Mouse (Mus musculus): Measurements from ENCODE around the gene Bcl11a. TPM values are rescaled to one million over a fixed set of nuclear protein-coding genes. Genes with fewer than 3 reads are reported as not detected.

Bcl11a gene
- polyA plus RNA-seq, 1 experiment from 2014 or later, result 26.4 TPM

- Histone ChIP-seq H3K27me3 (replicated peaks; ENCODE audit: control insufficient read depth, insufficient read depth, low read length) (no peaks in the 10 kb centered on the region), H3K27ac (replicated peaks; ENCODE audit: low read depth, low read length) (no peak overlapping the region), H3K9ac (ENCODE audit: low read depth, low read length) (no peak overlapping the region), H3K9me3 (ENCODE audit: control insufficient read depth, low read length) (no peaks in the 10 kb centered on the region), H3K36me3 (ENCODE audit: control insufficient read depth, insufficient read depth, low read length) (0 out of 2 replicates have a peak, but pooled peaks cover 4% of the 10 kb centered on the region), H3K4me3 (ENCODE audit: low read depth, low read length) (no peak overlapping the region), H3K4me2 (ENCODE audit: low read depth, low read length) (no peak overlapping the region), H3K4me1 (ENCODE audit: control insufficient read depth, insufficient read depth, low read length) (peaks cover 32% of the 10 kb centered on the region)
- DNase-seq (ENCODE audit: low spot score) (no peak), ATAC-seq (ENCODE audit: low read depth) (no peak)
- whole genome bisulfite sequencing, result 82% methylated on average over 12 of the region's 12 CpGs
Observed at GRCm38 (mm10) chr11:24115017-24115752, 37.3 kb downstream of the Bcl11a start.

DNA sequence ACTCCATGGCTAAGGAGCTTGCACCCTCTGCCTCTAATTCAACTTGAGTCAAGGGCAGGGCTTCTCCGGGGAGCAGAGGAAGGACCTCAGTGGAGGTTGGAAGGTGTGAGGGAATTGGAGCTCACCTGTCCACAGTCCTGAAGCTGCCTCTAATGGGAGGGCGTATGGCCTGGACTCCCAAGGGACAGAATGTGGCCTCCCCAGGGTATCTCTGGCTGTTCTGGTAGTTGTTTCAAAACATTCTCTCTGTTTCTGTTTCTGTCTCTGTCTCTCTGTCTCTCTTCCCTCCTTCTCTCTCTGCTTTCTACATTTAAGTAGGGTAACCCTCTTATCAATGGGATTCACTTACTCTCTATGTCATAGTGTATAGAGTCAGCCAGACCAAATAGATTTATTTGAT is 38.2 kb downstream of the Bcl11a start:
- no peak for ATAC-seq (ENCODE audit: low read depth)
- Histone ChIP-seq H3K27me3 (replicated peaks; ENCODE audit: control insufficient read depth, insufficient read depth, low read length) (no peaks in the 10 kb centered on the region), H3K4me1 (ENCODE audit: control insufficient read depth, insufficient read depth, low read length) (peaks cover 29% of the 10 kb centered on the region)

DNA sequence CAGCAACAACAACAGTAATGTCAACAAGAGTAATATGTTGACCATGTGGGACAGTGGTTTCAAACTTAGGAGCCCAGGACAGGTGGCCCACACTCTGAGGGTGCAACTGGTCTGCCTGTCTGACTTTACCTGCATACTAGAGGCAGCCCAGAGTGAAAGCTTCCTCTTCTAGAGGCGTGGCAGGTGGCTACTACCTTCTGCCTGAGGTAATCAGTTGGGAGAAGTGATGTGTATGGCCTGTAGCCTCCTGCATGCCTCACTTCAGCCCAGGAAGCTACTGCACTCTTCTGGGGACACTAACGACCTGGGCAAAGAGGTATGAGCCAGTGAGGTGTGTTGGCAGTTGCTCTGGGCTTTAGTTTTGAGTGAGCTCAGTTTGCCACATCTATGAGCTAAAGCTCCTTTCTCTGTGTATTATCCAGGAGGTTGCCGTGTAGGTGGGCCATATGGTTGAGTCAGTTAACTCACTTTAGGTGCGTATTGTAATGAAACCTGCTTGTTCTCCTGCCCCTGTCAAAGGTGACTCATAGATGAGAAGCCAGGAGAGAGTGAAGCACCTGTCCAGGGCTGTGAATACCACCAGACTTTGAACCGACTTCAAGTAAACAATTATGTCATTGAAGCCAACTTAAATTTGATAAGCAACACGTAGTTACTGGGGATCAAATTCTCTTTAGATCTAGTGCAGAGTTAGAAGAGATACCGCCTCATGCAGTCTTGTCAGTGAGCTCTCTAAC is 38.9 kb downstream of the Bcl11a start:
- no peak overlapping the region for H3K27ac ChIP-seq (replicated peaks; ENCODE audit: low read depth, low read length)
- H3K9me3 ChIP-seq (ENCODE audit: control insufficient read depth, low read length), result no peaks in the 10 kb centered on the region
- DNase-seq (ENCODE audit: low spot score) (no peak), ATAC-seq (ENCODE audit: low read depth) (no peak)
- no peak overlapping the region for H3K9ac ChIP-seq (ENCODE audit: low read depth, low read length)
- no peak overlapping the region for H3K4me2 ChIP-seq (ENCODE audit: low read depth, low read length)
- H3K4me3 ChIP-seq (ENCODE audit: low read depth, low read length), result no peak overlapping the region
- peaks cover 29% of the 10 kb centered on the region for H3K4me1 ChIP-seq (ENCODE audit: control insufficient read depth, insufficient read depth, low read length)
- 0 out of 2 replicates have a peak, but pooled peaks cover 4% of the 10 kb centered on the region for H3K36me3 ChIP-seq (ENCODE audit: control insufficient read depth, insufficient read depth, low read length)
- no peaks in the 10 kb centered on the region for H3K27me3 ChIP-seq (replicated peaks; ENCODE audit: control insufficient read depth, insufficient read depth, low read length)
- 80% methylated on average over 7 of the region's 7 CpGs for WGBS

More for the DNA sequence above, 38.2 kb downstream of the Bcl11a start:
- DNase-seq (ENCODE audit: low spot score), result no peak
- Histone ChIP-seq H3K27ac (replicated peaks; ENCODE audit: low read depth, low read length) (no peak overlapping the region), H3K4me2 (ENCODE audit: low read depth, low read length) (no peak overlapping the region), H3K4me3 (ENCODE audit: low read depth, low read length) (no peak overlapping the region), H3K9ac (ENCODE audit: low read depth, low read length) (no peak overlapping the region), H3K36me3 (ENCODE audit: control insufficient read depth, insufficient read depth, low read length) (0 out of 2 replicates have a peak, but pooled peaks cover 4% of the 10 kb centered on the region), H3K9me3 (ENCODE audit: control insufficient read depth, low read length) (no peaks in the 10 kb centered on the region)
- WGBS, result 87% methylated on average over 2 of the region's 2 CpGs

- no peak for ATAC-seq (ENCODE audit: low read depth)
- H3K9me3 ChIP-seq (ENCODE audit: control insufficient read depth, low read length), result no peaks in the 10 kb centered on the region
- H3K9ac ChIP-seq (ENCODE audit: low read depth, low read length), result no peak overlapping the region
- no peaks in the 10 kb centered on the region for H3K36me3 ChIP-seq (ENCODE audit: control insufficient read depth, insufficient read depth, low read length)
- H3K4me1 ChIP-seq (ENCODE audit: control insufficient read depth, insufficient read depth, low read length), result peaks cover 29% of the 10 kb centered on the region
- 78% methylated on average over 9 of the region's 9 CpGs for WGBS
- H3K27me3 ChIP-seq (replicated peaks; ENCODE audit: control insufficient read depth, insufficient read depth, low read length), result no peaks in the 10 kb centered on the region
- H3K4me2 ChIP-seq (ENCODE audit: low read depth, low read length), result no peak overlapping the region
- no peak overlapping the region for H3K27ac ChIP-seq (replicated peaks; ENCODE audit: low read depth, low read length)
- no peak overlapping the region for H3K4me3 ChIP-seq (ENCODE audit: low read depth, low read length)
- no peak for DNase-seq (ENCODE audit: low spot score)
Observed at GRCm38 (mm10) chr11:24121136-24121535, 43.3 kb downstream of the Bcl11a start.

DNA sequence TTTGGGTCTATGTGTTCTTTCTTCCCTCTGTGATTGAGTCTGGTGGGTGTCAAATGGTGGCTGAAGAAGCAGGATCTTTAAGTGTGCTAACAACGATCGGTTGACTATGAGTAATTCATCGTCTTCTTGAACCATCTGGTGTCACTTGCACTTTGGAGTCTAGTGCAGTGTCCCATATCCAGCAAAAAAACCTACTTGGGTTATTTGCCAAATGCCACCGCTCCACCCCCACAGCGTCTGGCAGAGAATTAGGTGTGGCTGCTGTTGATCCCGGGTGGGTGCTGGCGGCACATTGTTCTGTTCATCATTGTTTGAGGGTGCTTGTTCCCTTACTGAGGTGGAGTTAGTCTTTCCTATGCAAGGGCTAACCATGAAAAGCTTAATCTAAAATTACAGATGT is 45.0 kb downstream of the Bcl11a start:
- Histone ChIP-seq H3K9ac (ENCODE audit: low read depth, low read length) (no peak overlapping the region), H3K27me3 (replicated peaks; ENCODE audit: control insufficient read depth, insufficient read depth, low read length) (no peaks in the 10 kb centered on the region), H3K36me3 (ENCODE audit: control insufficient read depth, insufficient read depth, low read length) (no peaks in the 10 kb centered on the region; the same call in 1 of the 2 replicates), H3K4me1 (ENCODE audit: control insufficient read depth, insufficient read depth, low read length) (peaks cover 29% of the 10 kb centered on the region), H3K4me3 (ENCODE audit: low read depth, low read length) (no peak overlapping the region), H3K27ac (replicated peaks; ENCODE audit: low read depth, low read length) (no peak overlapping the region), H3K9me3 (ENCODE audit: control insufficient read depth, low read length) (no peaks in the 10 kb centered on the region), H3K4me2 (ENCODE audit: low read depth, low read length) (no peak overlapping the region)
- WGBS, result 84% methylated on average over 7 of the region's 7 CpGs
- DNase-seq (ENCODE audit: low spot score) (no peak), ATAC-seq (ENCODE audit: low read depth) (no peak)

DNA sequence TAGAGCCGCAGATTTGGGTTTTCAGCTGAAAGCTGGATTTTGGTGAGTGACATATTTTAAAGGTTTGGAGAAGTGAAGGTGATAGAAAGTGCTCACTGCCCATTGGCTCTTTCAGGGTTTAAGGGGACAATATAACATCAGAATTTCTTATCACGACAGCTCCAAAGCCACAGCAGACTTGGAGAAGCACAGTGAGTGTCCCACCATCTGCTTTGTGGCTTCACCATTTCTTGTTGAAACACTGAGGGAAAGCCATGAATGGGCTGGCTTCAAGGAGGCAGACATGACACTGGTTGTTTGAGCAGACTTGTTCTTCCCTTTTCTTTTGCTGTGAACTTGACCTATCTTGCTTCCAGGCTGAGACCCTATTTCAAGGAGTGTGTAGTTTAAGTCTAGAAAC is 46.1 kb downstream of the Bcl11a start:
- Histone ChIP-seq H3K4me2 (ENCODE audit: low read depth, low read length) (no peak overlapping the region), H3K9me3 (ENCODE audit: control insufficient read depth, low read length) (no peaks in the 10 kb centered on the region), H3K4me3 (ENCODE audit: low read depth, low read length) (no peak overlapping the region), H3K27me3 (replicated peaks; ENCODE audit: control insufficient read depth, insufficient read depth, low read length) (no peaks in the 10 kb centered on the region), H3K27ac (replicated peaks; ENCODE audit: low read depth, low read length) (no peak overlapping the region), H3K9ac (ENCODE audit: low read depth, low read length) (no peak overlapping the region), H3K4me1 (ENCODE audit: control insufficient read depth, insufficient read depth, low read length) (peaks cover 19% of the 10 kb centered on the region), H3K36me3 (ENCODE audit: control insufficient read depth, insufficient read depth, low read length) (no peaks in the 10 kb centered on the region; the same call in 1 of the 2 replicates)
- ATAC-seq (ENCODE audit: low read depth) (no peak), DNase-seq (ENCODE audit: low spot score) (no peak)
- 84% methylated on average over 2 of the region's 2 CpGs for WGBS

DNA sequence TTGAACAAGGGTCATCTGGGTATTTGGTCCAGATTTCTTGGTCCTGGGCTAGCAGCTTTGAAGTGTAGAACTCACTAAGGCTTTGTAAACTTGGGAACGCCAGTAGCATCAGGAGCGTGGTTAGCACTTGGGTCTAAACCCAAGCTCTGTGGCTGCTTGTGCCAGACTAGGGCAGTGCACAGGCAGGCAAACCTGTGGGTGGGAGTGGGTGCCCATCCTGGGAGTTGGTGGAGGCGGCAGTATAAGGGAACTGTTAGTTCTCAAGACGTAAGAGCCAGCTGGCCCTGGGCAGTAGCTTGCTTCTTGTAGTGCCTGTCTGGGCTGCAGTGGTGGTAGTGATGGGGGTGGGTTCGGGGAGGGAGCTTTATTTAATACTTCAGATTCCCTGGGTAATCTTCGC is 47.2 kb downstream of the Bcl11a start:
- Histone ChIP-seq H3K27me3 (replicated peaks; ENCODE audit: control insufficient read depth, insufficient read depth, low read length) (no peaks in the 10 kb centered on the region), H3K9me3 (ENCODE audit: control insufficient read depth, low read length) (no peaks in the 10 kb centered on the region), H3K36me3 (ENCODE audit: control insufficient read depth, insufficient read depth, low read length) (no peaks in the 10 kb centered on the region; the same call in 1 of the 2 replicates), H3K27ac (replicated peaks; ENCODE audit: low read depth, low read length) (no peak overlapping the region), H3K9ac (ENCODE audit: low read depth, low read length) (no peak overlapping the region), H3K4me1 (ENCODE audit: control insufficient read depth, insufficient read depth, low read length) (peaks cover 14% of the 10 kb centered on the region; the same call in 1 of the 2 replicates), H3K4me3 (ENCODE audit: low read depth, low read length) (no peak overlapping the region), H3K4me2 (ENCODE audit: low read depth, low read length) (no peak overlapping the region)
- 77% methylated on average over 6 of the region's 6 CpGs for WGBS
- no peak for DNase-seq (ENCODE audit: low spot score)
- no peak for ATAC-seq (ENCODE audit: low read depth)

GRCm38 (mm10) chr11:24128001-24128400 is 50.1 kb downstream of the Bcl11a start:
- DNase-seq (ENCODE audit: low spot score) (no peak), ATAC-seq (ENCODE audit: low read depth) (no peak)
- no peak overlapping the region for H3K9ac ChIP-seq (ENCODE audit: low read depth, low read length)
- H3K36me3 ChIP-seq (ENCODE audit: control insufficient read depth, insufficient read depth, low read length), result no peaks in the 10 kb centered on the region; the same call in 1 of the 2 replicates
- H3K27ac ChIP-seq (replicated peaks; ENCODE audit: low read depth, low read length), result no peak overlapping the region
- peaks cover 9% of the 10 kb centered on the region; the same call in 1 of the 2 replicates for H3K4me1 ChIP-seq (ENCODE audit: control insufficient read depth, insufficient read depth, low read length)
- no peaks in the 10 kb centered on the region for H3K27me3 ChIP-seq (replicated peaks; ENCODE audit: control insufficient read depth, insufficient read depth, low read length)
- H3K4me2 ChIP-seq (ENCODE audit: low read depth, low read length), result no peak overlapping the region
- WGBS, result 59% methylated on average over 2 of the region's 2 CpGs
- H3K9me3 ChIP-seq (ENCODE audit: control insufficient read depth, low read length), result no peaks in the 10 kb centered on the region
- no peak overlapping the region for H3K4me3 ChIP-seq (ENCODE audit: low read depth, low read length)
